Mouse (Mus musculus) kidney, adult 11 months (tissue): ENCODE data around the gene Sri.
"Not testable (repeated sequence)": the region's sequence is repeated elsewhere in the genome, so short reads cannot be mapped to it uniquely, and the experiment has no call there.

Experiments
- DNase-seq: peaks from one replicate; pipeline ENCODE4 v3.0.0; 2022

Gene Sri

GRCm38 (mm10) chr5:8045855-8046254 is at the start of gene Sri:
TSS of gene Sri (plus strand) at chr5:8046078.
- DNase-seq = peak; percentile 73

GRCm38 (mm10) chr5:7996401-7997044 is 49.4 kb upstream of the Sri start:
- DNase-seq = no peak

DNA sequence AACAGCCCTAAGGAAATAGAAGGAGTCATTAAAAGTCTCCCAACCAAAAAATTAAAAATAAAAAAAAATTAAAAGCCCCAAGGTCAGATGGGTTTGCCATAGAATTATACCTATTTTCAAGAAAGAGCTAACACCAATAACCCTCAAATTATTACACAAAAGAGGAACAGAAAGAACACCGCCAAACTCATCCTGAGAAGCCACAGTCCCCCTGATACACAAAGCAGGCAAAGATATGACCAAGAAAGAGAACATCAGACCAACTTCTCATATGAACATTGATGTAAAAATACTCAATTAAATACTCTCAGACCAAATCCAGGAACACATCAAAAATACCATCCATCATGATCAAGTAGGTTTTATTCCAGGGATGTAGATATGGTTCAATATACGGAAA is 48.8 kb upstream of the Sri start:
- DNase-seq = no peak

GRCm38 (mm10) chr5:8000466-8000865 is 45.4 kb upstream of the Sri start:
- no peak for DNase-seq

GRCm38 (mm10) chr5:8002827-8003226 is 43.1 kb upstream of the Sri start:
- no peak for DNase-seq

DNA sequence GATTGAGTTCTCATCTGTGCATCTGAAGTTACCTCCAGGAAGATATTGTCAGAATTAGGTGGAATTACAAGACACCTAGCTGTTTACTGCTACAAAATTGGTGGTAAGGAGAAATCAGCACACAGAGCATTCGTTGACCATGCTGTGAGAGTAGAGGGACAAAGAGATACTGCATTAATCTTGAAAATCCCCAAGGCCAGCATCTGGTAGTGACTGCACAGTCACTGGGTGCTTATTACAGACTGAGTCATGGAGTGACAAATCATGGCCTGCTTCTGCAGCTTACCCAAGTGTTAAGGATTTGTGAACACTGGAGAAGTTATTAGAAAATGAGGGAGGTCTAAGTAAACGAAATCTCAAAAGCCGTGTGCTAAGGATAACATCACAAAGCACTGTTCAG is 32.6 kb upstream of the Sri start:
- DNase-seq = no peak

- not testable (repeated sequence) for DNase-seq
These were observed 11.3 kb upstream of the Sri start for GRCm38 (mm10) chr5:8034596-8034995.

DNA sequence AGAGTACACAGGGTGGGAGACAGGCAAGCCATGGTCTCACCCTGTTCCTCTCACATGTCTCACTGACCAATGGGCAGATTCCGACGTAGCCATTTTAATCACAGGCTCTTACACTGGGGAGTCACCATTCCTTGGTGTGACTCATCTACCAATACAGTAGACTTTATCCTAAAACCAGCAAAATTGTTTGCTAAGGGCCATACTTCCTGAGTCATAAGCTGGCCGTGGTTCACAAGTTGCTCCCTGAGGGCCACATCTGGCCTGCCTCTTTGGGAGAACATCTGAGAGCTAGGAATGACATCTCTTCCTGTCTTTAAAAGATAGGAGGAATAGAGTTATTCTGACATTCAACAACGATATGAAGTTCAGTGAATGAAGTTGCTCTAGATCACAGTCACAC is 7.9 kb downstream of the Sri start:
- DNase-seq = no peak

- DNase-seq = no peak
These were observed 9.8 kb downstream of the Sri start for GRCm38 (mm10) chr5:8055721-8056129.

- peak; percentile 88 for DNase-seq
These were observed 10.5 kb downstream of the Sri start for GRCm38 (mm10) chr5:8056141-8057017.

DNA sequence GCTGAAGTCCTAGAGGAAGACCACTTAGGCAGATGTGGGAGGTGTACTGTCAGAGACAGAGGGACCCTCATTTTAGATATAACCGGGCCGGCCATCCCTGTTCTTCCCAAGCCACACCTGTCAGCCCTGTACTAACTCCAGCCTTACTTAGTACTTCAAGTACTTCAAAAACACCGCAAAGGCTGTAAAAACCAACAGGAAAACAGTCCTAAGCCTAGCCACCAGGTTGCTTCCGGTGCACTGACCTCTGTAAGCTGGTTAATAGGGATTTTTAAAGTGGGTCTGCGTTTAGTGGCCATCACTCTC is 11.1 kb downstream of the Sri start:
- peak; percentile 24 for DNase-seq

DNA sequence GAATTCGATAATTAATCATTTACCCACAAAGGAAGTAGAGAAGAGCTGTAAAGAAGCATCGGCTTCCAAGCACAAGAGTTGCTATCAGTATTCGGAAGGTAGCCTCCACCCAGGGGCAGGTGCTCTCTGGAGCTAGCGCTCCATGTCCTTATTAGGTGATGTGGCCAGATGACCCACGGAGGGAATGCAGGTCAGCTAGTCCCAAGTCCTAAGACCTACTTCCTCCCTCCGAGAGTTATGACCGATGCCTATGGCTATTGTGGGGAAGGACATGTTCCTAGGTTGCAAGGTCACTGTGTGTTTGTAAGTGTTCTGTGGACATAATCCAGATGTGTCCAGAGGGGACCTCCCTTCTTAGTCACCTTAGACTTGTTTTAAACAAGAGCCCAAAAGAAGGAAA is 12.2 kb downstream of the Sri start:
- DNase-seq = peak; percentile 36

DNA sequence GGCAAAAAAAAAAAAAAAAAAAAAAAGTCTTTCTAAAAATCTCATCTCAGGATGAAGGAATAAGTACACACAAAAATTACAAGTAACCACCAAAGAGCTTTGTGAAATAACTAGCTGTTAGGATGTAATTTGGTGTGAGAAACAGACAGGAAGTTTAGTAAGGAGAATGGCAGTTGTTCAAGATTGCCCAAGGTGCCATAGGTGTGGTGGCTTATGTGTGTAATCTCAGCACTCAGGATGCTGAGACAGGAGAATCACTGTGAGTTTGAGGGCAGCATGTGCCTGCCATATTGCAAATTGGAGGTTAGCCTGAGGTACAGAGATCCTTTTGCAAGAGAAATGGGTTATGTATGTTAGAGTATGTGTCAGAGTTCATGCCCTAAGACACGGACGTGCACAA is 16.6 kb downstream of the Sri start:
- no peak for DNase-seq

DNA sequence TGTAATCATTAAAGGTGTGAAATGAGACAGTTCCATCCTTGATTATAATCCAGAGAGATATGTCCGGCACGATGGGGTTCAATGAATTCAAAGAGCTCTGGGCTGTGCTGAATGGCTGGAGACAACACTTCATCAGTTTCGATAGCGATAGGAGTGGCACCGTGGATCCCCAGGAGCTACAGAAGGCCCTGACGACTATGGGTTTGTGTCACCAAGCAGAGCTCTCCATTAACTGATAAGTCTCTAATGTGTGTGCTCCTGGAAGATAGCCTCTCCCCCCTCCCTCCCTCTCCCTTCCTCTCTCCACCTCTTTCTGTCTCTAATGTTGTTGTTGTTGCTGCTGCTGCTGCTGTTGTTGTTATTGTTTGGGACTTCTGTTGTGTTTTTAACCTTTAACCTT is 17.3 kb downstream of the Sri start:
- DNase-seq = no peak

- DNase-seq = no peak
These were observed 27.5 kb downstream of the Sri start for GRCm38 (mm10) chr5:8073406-8073805.

DNA sequence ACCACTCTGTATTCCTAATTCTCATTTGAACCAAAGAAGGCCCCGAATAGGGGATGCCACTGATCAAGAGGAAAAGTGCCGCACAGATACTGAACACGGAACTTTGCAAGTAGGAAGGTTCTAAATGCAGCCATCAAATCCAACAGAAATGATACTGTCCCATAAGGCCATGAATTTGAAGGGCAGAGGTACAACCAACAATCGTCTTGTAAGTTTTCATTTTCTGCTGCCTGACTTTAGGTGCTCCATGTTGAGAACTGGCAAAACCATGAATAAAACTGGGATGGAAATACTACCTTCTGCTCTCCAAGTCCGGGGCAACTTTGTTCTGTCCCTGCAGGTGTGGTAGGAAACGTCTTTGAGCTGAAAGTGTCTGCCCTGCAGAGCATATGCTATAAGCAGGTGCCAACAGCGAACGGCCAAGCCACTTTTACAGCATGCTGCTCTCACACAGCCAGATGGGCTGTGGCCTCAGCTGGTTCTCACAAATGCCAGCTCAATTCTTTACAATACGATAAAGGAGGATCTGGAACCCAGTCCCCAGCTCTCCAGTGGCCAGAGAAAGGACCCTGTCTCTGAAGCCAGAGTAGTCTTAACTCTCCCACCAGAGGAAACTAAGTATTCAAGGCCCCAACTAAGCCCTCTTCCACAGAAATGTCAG is 28.2 kb downstream of the Sri start:
- DNase-seq = no peak

- no peak for DNase-seq
These were observed 31.6 kb downstream of the Sri start for GRCm38 (mm10) chr5:8077481-8077880.

- DNase-seq = no peak
These were observed 37.1 kb downstream of the Sri start for GRCm38 (mm10) chr5:8082800-8083509.

- peak; percentile 29 for DNase-seq
These were observed 39.8 kb downstream of the Sri start for GRCm38 (mm10) chr5:8085661-8086060.

DNA sequence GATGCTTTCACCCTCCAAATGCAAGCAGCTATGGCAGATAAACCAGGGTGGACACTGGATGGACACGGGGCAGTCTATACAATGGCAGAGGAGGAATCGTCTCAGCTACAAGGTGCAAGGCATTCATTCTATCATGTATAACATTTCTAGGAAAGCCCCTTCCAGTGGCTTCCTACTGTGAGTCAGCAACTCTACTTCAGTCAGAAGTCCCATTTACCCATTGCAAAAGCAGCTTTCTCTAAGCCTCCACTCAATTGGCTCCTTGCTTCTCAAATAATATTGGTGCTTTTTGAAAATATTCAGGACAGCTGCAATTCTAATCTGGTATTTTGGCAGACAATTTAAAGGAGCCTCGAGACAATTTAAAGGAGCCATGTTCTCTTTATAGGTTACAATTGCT is 42.3 kb downstream of the Sri start:
- DNase-seq = no peak

- no peak for DNase-seq
These were observed 49.0 kb downstream of the Sri start for GRCm38 (mm10) chr5:8094921-8095320.

DNA sequence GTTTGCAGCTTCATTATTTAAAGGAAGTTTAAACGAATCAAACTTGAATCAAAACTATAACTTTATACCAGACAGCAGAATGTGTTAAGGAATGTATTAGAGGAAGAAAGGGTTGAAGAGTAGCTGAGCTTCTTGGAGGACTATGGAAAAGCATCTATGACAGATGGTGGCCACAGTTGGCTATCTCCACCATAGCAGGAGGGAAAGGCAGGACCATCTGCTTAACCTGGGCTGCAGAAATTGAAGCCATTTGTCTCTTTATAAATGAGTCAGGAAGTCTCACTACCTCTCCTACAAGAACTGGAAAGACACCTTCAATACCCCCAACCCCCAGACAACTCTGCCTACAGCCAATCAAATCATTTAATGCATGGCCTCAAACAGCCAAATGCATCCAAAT is 49.8 kb downstream of the Sri start:
- no peak for DNase-seq

DNA sequence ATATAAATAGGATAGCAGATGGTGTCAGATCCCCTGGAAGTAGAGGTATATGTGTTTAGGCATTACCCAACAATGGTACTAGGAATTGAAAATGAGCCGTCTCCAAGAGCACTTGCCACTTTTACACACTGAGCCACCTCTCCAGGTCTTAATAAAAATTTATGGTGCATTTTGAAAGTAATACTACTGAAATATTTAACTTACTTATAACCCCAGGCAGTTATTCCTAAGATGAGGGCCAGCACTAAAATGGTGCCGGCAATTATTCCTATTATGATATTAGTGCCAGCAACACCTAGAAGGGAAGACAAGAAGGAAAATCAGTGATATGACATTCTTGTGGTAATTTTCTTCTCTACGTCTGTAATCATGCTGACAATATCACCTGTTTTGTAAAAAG is 65.8 kb downstream of the Sri start:
- no peak for DNase-seq

- DNase-seq = no peak
These were observed 66.4 kb downstream of the Sri start for GRCm38 (mm10) chr5:8112246-8112645.
